Mouse (Mus musculus): ENCODE measurements around the gene Erich3. TPM values are rescaled to one million over a fixed set of nuclear protein-coding genes. Genes with fewer than 3 reads are reported as not detected.
"Not testable (repeated sequence)": the region's sequence is repeated elsewhere in the genome, so short reads cannot be mapped to it uniquely, and the experiment has no call there.

Erich3 gene
- 2.2 and 2.5 TPM in 2 replicates for polyA plus RNA-seq (2015; fragmentation: Nextera tagmentation; extraction: Ambion mirVana)

- no peaks in the 10 kb centered on the region for H3K36me3 ChIP-seq
- peak within 1 kb of the TSS; percentile 77 for H3K9ac ChIP-seq (replicated peaks)
- H3K4me2 ChIP-seq (replicated peaks), result peak within 1 kb of the TSS; percentile 80
- H3K9me3 ChIP-seq, result no peaks in the 10 kb centered on the region
- no peak for ATAC-seq
- H3K27me3 ChIP-seq, result peaks cover 8% of the 10 kb centered on the region; the same call in 1 of the 2 replicates
- peak within 1 kb of the TSS; percentile 88 for H3K27ac ChIP-seq
- H3K4me3 ChIP-seq (replicated peaks), result peak within 1 kb of the TSS; percentile 50
- H3K4me1 ChIP-seq (replicated peaks), result peaks cover 26% of the 10 kb centered on the region
- 16% methylated on average over 7 of the region's 7 CpGs for WGBS
These were observed at the start of gene Erich3 for GRCm38 (mm10) chr3:154663545-154663944. Erich3 (plus strand) TSS chr3:154663859.

DNA sequence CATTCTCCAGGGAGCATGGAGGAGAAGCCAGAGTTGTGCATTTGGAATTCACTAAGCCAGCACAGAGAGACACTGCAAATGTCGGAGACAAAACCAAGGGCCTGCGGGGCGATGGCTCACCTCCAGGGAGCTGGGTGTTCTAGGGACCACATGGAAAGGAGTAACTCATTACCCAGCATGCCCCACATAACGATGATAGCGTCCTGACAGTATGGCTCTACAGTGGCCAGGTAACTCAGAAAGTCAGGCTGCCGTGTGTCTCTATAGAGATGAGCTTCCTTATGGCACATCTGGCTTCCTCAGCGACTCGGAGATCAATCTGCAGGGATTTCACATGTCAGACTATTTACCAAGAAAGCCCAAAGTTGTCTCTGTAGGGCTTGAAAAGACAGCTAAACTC, 48.9 kb upstream of the Erich3 start:
- Histone ChIP-seq H3K9ac (replicated peaks) (no peak overlapping the region), H3K27ac (no peak overlapping the region), H3K4me1 (replicated peaks) (no peaks in the 10 kb centered on the region), H3K36me3 (peaks cover 5% of the 10 kb centered on the region; the same call in 1 of the 2 replicates), H3K27me3 (no peaks in the 10 kb centered on the region), H3K4me2 (replicated peaks) (no peak overlapping the region), H3K4me3 (replicated peaks) (no peak overlapping the region), H3K9me3 (no peaks in the 10 kb centered on the region)
- ATAC-seq, result peak; percentile 53; the same call in 1 of the 2 replicates
- 82% methylated on average over 8 of the region's 8 CpGs for WGBS

- 49% methylated on average over 7 of the region's 7 CpGs for WGBS
- Histone ChIP-seq H3K4me1 (replicated peaks) (no peaks in the 10 kb centered on the region), H3K9ac (replicated peaks) (no peak overlapping the region), H3K4me3 (replicated peaks) (no peak overlapping the region), H3K4me2 (replicated peaks) (no peak overlapping the region), H3K27ac (no peak overlapping the region), H3K27me3 (no peaks in the 10 kb centered on the region), H3K36me3 (peaks cover 5% of the 10 kb centered on the region; the same call in 1 of the 2 replicates), H3K9me3 (no peaks in the 10 kb centered on the region)
- ATAC-seq, result peak; percentile 57; the same call in 1 of the 2 replicates
These were observed 48.4 kb upstream of the Erich3 start for GRCm38 (mm10) chr3:154615304-154615703.

DNA sequence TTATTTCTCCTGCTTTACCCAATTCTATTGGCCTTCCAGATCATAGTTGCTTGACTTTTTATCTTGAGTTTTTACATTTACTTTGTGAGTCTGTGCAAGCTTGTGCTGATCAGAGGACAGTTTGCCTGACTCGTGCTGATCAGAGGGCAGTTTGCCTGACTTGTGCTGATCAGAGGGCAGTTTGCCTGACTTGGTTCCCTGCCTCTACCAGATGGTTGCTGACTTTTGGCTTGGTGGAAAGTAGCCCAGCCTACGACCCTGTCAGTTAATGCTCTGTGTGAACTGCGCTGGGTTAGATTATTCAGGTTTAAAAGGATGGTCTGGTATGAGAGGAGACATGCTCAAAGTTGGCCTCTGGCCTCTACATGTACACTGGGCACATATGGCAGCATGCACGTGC, 47.6 kb upstream of the Erich3 start:
- WGBS, result 89% methylated on average over 4 of the region's 4 CpGs
- no peaks in the 10 kb centered on the region for H3K27me3 ChIP-seq
- no peak for ATAC-seq
- H3K4me2 ChIP-seq (replicated peaks), result no peak overlapping the region
- H3K9ac ChIP-seq (replicated peaks), result no peak overlapping the region
- H3K4me3 ChIP-seq (replicated peaks), result no peak overlapping the region
- no peak overlapping the region for H3K27ac ChIP-seq
- H3K36me3 ChIP-seq, result peaks cover 5% of the 10 kb centered on the region; the same call in 1 of the 2 replicates
- H3K4me1 ChIP-seq (replicated peaks), result no peaks in the 10 kb centered on the region
- no peaks in the 10 kb centered on the region for H3K9me3 ChIP-seq

DNA sequence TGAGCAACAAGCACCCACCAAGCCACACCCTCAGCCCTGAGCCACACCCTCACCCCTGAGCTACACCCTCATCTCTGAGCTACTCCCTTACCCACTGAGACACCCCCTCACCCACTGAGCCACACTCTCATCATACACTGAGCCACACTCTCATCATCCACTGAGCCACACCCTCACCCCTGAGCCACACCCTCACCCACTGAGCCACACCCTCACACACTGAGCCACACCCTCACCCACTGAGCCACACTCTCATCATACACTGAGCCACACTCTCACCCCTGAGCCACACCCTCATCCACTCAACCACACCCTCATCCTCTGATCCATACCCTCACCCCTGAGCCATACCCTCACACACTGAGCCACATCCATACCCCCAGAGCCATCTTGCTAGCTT, 35.4 kb upstream of the Erich3 start:
- ATAC-seq, result peak; percentile 73
- H3K27me3 ChIP-seq, result no peaks in the 10 kb centered on the region
- H3K27ac ChIP-seq, result no peak overlapping the region
- no peaks in the 10 kb centered on the region for H3K4me1 ChIP-seq (replicated peaks)
- H3K4me3 ChIP-seq (replicated peaks), result no peak overlapping the region
- no peaks in the 10 kb centered on the region for H3K9me3 ChIP-seq
- H3K9ac ChIP-seq (replicated peaks), result no peak overlapping the region
- H3K4me2 ChIP-seq (replicated peaks), result no peak overlapping the region
- H3K36me3 ChIP-seq, result no peaks in the 10 kb centered on the region

- H3K27me3 ChIP-seq; H3K36me3 ChIP-seq; H3K9ac ChIP-seq (replicated peaks); H3K27ac ChIP-seq; H3K4me1 ChIP-seq (replicated peaks); ATAC-seq; H3K4me3 ChIP-seq (replicated peaks); H3K4me2 ChIP-seq (replicated peaks); H3K9me3 ChIP-seq: not testable (repeated sequence)
- 87% methylated on average over 2 of the region's 2 CpGs for WGBS
These were observed 32.4 kb upstream of the Erich3 start for GRCm38 (mm10) chr3:154631281-154631680.

- no peak overlapping the region for H3K4me3 ChIP-seq (replicated peaks)
- H3K4me2 ChIP-seq (replicated peaks), result no peak overlapping the region
- 86% methylated on average over 5 of the region's 5 CpGs for WGBS
- no peaks in the 10 kb centered on the region for H3K9me3 ChIP-seq
- H3K4me1 ChIP-seq (replicated peaks), result no peaks in the 10 kb centered on the region
- H3K27me3 ChIP-seq, result no peaks in the 10 kb centered on the region
- no peak overlapping the region for H3K27ac ChIP-seq
- H3K9ac ChIP-seq (replicated peaks), result no peak overlapping the region
- no peaks in the 10 kb centered on the region for H3K36me3 ChIP-seq
- ATAC-seq, result no peak
These were observed 30.6 kb upstream of the Erich3 start for GRCm38 (mm10) chr3:154633091-154633490.

- peak overlapping the region; percentile 26 for H3K4me2 ChIP-seq (replicated peaks)
- no peak overlapping the region for H3K27ac ChIP-seq
- no peaks in the 10 kb centered on the region for H3K9me3 ChIP-seq
- WGBS, result 62% methylated on average over 29 of the region's 29 CpGs
- H3K9ac ChIP-seq (replicated peaks), result no peak overlapping the region
- H3K4me3 ChIP-seq (replicated peaks), result no peak overlapping the region
- 0 out of 2 replicates have a peak, but pooled peaks cover 5% of the 10 kb centered on the region for H3K27me3 ChIP-seq
- no peaks in the 10 kb centered on the region for H3K36me3 ChIP-seq
- ATAC-seq, result 0 out of 2 replicates have a peak, but pooled peaks have one; percentile 15
- peaks cover 25% of the 10 kb centered on the region for H3K4me1 ChIP-seq (replicated peaks)
These were observed 16.8 kb upstream of the Erich3 start for GRCm38 (mm10) chr3:154646638-154647442.

DNA sequence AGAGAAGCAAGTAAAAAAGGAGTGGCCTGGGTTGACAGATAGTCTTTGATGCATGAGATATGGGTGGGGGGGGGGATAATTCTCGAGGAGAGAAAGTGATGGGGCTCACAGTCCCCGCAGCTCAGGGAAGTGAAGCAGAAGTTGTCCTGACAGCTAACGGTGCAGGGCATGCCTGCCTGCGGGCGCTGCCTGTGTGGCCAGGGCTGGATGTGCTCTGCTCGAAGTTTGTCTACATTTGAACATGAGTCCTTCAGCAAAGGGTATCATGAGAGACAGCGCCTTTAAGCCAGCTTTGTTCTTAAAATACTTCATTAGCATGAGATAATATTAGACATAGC, 16.2 kb upstream of the Erich3 start:
- ATAC-seq, result no peak

DNA sequence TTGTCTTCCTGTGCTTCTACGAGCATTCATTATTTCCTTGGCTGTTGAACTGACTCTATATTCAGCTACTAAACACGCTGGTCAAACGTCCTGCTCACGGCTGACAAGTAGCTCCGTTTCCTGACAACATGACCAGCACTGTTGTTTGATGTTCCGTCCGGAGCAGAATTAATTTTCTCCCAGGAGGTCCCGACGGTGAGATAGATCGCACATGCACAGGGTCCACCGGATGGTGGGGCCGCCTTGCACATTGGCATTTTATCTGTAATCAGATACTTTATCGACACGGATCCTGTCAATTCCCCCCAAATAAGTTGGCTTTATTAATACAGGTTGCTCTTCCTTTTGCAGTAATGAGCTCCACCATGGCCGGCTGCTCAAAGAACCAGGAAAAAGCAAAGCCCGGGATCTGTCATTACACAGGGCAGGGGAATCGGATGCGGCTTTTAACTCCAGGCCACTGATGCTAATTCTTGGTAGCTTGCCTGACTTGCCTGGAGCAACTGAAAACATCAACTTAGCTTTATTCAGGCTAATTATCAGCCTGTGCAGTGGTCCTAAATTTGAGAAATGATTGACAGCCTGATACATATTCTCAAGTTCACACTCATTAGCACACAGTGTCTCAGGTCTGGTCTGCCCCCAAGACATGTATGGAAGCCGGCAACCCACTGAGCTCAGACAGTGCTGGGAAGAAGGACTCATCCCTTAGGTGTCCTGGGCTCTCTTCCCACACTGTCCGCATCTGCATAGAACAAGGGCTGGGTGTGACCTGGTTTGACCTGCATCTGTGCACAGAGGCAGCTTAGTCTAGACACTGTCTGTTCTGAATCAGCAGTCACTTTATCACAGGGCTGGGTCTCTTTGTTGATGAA, 14.0 kb upstream of the Erich3 start:
- peak; percentile 85 for ATAC-seq
- Histone ChIP-seq H3K27me3 (0 out of 2 replicates have a peak, but pooled peaks cover 8% of the 10 kb centered on the region), H3K4me1 (replicated peaks) (peaks cover 39% of the 10 kb centered on the region), H3K4me3 (replicated peaks) (no peak overlapping the region), H3K36me3 (no peaks in the 10 kb centered on the region), H3K9me3 (no peaks in the 10 kb centered on the region), H3K27ac (peak overlapping the region; percentile 12), H3K4me2 (replicated peaks) (peak overlapping the region; percentile 25), H3K9ac (replicated peaks) (no peak overlapping the region)
- WGBS, result 35% methylated on average over 20 of the region's 20 CpGs

More for the DNA sequence above, 16.2 kb upstream of the Erich3 start:
- Histone ChIP-seq H3K4me2 (replicated peaks) (peak overlapping the region; percentile 26), H3K9ac (replicated peaks) (no peak overlapping the region), H3K4me1 (replicated peaks) (peaks cover 25% of the 10 kb centered on the region), H3K4me3 (replicated peaks) (no peak overlapping the region), H3K36me3 (no peaks in the 10 kb centered on the region), H3K27ac (no peak overlapping the region), H3K27me3 (0 out of 2 replicates have a peak, but pooled peaks cover 8% of the 10 kb centered on the region), H3K9me3 (no peaks in the 10 kb centered on the region)
- WGBS, result 65% methylated on average over 7 of the region's 7 CpGs

GRCm38 (mm10) chr3:154651192-154651821, 12.4 kb upstream of the Erich3 start:
- Histone ChIP-seq H3K36me3 (no peaks in the 10 kb centered on the region), H3K9me3 (no peaks in the 10 kb centered on the region), H3K27ac (no peak overlapping the region), H3K4me3 (replicated peaks) (no peak overlapping the region), H3K9ac (replicated peaks) (no peak overlapping the region), H3K4me2 (replicated peaks) (no peak overlapping the region), H3K4me1 (replicated peaks) (peaks cover 41% of the 10 kb centered on the region), H3K27me3 (0 out of 2 replicates have a peak, but pooled peaks cover 8% of the 10 kb centered on the region)
- WGBS, result 89% methylated on average over 10 of the region's 10 CpGs
- ATAC-seq, result no peak

All from midbrain, embryonic 13.5 days (tissue).